Comparison of ENCODE assay signal across 8 mouse cellular contexts in the genomic region with DNA sequence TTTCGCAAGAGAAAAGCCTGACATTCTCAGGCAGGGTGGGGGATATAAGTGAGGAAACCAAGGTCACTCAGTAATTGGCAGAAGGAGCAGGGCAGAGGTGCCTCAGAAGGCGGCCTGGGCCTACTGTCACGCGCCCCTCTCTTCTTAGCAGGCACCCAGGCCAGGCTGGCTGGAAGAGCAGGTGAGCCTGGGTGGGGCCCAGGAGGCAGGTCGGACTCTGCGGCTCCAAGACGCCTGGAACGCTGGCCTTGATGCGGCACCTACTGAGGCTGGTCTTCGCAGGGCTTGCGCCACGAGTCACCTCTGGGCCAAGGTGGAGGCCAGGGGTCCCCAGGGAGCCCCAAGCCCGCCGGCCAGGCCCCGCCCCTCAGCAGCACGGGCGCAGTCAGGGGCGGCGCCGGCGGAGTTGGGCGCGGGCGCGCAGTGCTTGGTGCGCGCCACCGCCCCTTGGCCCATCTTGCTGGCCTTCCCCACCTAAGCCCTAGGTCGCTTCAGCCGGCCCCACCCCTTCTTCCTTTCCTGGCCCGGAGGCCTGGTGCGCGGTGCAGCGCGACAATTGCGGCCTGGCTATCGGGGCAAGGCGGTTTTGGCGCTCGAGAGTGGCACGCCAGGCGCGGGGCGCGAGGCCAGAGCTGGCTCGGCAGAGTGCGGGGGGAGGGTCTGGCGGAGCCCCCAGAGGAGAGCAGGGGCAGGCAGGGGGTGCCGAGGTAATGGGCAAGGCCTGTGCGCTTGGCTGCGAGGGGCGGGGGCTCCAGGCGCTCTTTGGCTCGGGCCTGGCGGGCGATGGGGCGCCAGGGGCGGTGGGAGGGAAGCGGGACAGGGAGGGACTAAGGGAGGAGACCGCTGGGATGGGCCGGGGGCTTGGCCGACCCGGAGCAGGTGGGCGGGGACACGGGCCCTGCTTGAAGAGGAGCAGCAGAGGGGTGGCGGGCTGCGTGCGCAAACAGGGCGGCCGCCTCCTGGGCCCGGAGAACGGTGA. TPM values are rescaled to one million over a fixed set of nuclear protein-coding genes. Genes with fewer than 3 reads are reported as not detected.
DNase-seq lines count a peak whose midpoint lies in the region; ATAC-seq and TF ChIP-seq lines count a peak whose summit lies in the region.

A gene (plus strand): TSS at position 552 of the 979 bp plus-strand sequence.

- peak within 1 kb of the TSS; percentile 59 for H3K4me2 ChIP-seq in hindbrain, embryonic 14.5 days (replicated peaks)
- peak within 1 kb of the TSS; percentile 67 for H3K4me2 ChIP-seq in limb, embryonic 13.5 days (replicated peaks)
- H3K4me2 ChIP-seq in midbrain, embryonic 15.5 days, result peak within 1 kb of the TSS; percentile 75

- H3K9ac ChIP-seq in hindbrain, embryonic 14.5 days, result peak within 1 kb of the TSS; percentile 71
- peak within 1 kb of the TSS; percentile 71 for H3K9ac ChIP-seq in limb, embryonic 13.5 days
- peak within 1 kb of the TSS; percentile 65 for H3K9ac ChIP-seq in midbrain, embryonic 15.5 days

- H3K36me3 ChIP-seq in hindbrain, embryonic 14.5 days (replicated peaks; ENCODE audit: control insufficient read depth, insufficient read depth), result no peaks in the 10 kb centered on the region
- H3K36me3 ChIP-seq in limb, embryonic 13.5 days, result peaks cover 8% of the 10 kb centered on the region; the same call in 1 of the 2 replicates
- H3K36me3 ChIP-seq in midbrain, embryonic 15.5 days (replicated peaks), result no peaks in the 10 kb centered on the region
- H3K36me3 ChIP-seq in testis, adult 2 months (ENCODE audit: control insufficient read depth, insufficient read depth, low read length), result no peaks in the 10 kb centered on the region

- TF ChIP-seq POLR2A in testis, adult 2 months (IDR thresholded peaks at IDR 0.05; ENCODE audit: control insufficient read depth, low read depth, low read length), result no peak

- peaks cover 11% of the 10 kb centered on the region; the same call in 1 of the 2 replicates for H3K4me1 ChIP-seq in hindbrain, embryonic 14.5 days (replicated peaks; ENCODE audit: control insufficient read depth, insufficient read depth, low read length)
- H3K4me1 ChIP-seq in limb, embryonic 13.5 days, result 0 out of 2 replicates have a peak, but pooled peaks cover 4% of the 10 kb centered on the region
- no peaks in the 10 kb centered on the region for H3K4me1 ChIP-seq in midbrain, embryonic 15.5 days
- H3K4me1 ChIP-seq in testis, adult 2 months (ENCODE audit: control insufficient read depth, insufficient read depth, low read length), result peaks cover 4% of the 10 kb centered on the region; the same call in 1 of the 2 replicates

- DNase-seq in adrenal gland, postnatal 10 days, result peak; percentile 69
- peak; percentile 45 to 52 for DNase-seq in cerebellum, postnatal 25 days
- DNase-seq in gastrocnemius, adult 18-20 months (ENCODE audit: low spot score), result peak; percentile 25
- DNase-seq in hindbrain, embryonic 14.5 days (ENCODE audit: low spot score), result peak; percentile 28
- no peak for DNase-seq in thymus, postnatal 10 days (ENCODE audit: low spot score in 2 of 2)

- H3K4me3 ChIP-seq in hindbrain, embryonic 14.5 days (replicated peaks; ENCODE audit: low read length), result peak within 1 kb of the TSS; percentile 49
- H3K4me3 ChIP-seq in limb, embryonic 13.5 days, result peak within 1 kb of the TSS; percentile 53
- peak within 1 kb of the TSS; percentile 54 for H3K4me3 ChIP-seq in midbrain, embryonic 15.5 days
- H3K4me3 ChIP-seq in testis, adult 2 months (ENCODE audit: control insufficient read depth, low read depth, low read length), result peak within 1 kb of the TSS; percentile 75

- H3K27me3 ChIP-seq in hindbrain, embryonic 14.5 days (ENCODE audit: control insufficient read depth, insufficient read depth, low read length), result no peaks in the 10 kb centered on the region
- H3K27me3 ChIP-seq in limb, embryonic 13.5 days, result peaks cover 22% of the 10 kb centered on the region; the same call in 1 of the 2 replicates
- H3K27me3 ChIP-seq in midbrain, embryonic 15.5 days (replicated peaks), result no peaks in the 10 kb centered on the region
- H3K27me3 ChIP-seq in testis, adult 2 months (ENCODE audit: control insufficient read depth, insufficient read depth, low read length), result no peaks in the 10 kb centered on the region

- 19% methylated on average over 64 of the region's 72 CpGs for WGBS in hindbrain, embryonic 14.5 days
- WGBS in limb, embryonic 13.5 days, result 22% methylated on average over 57 of the region's 72 CpGs
- 29% methylated on average over 70 of the region's 72 CpGs for WGBS in midbrain, embryonic 15.5 days

- peak within 1 kb of the TSS; percentile 60 for H3K27ac ChIP-seq in hindbrain, embryonic 14.5 days
- peak within 1 kb of the TSS; percentile 15; the same call in 1 of the 2 replicates for H3K27ac ChIP-seq in limb, embryonic 13.5 days
- H3K27ac ChIP-seq in midbrain, embryonic 15.5 days, result peak within 1 kb of the TSS; percentile 79
- peak within 1 kb of the TSS; percentile 21; the same call in 1 of the 2 replicates for H3K27ac ChIP-seq in testis, adult 2 months (ENCODE audit: control insufficient read depth, insufficient read depth, low read depth, low read length)

- no peaks in the 10 kb centered on the region for H3K9me3 ChIP-seq in hindbrain, embryonic 14.5 days (ENCODE audit: control insufficient read depth, low read length)
- H3K9me3 ChIP-seq in limb, embryonic 13.5 days, result no peaks in the 10 kb centered on the region
- no peaks in the 10 kb centered on the region for H3K9me3 ChIP-seq in midbrain, embryonic 15.5 days

- no peak for TF ChIP-seq CTCF in testis, adult 2 months (IDR thresholded peaks at IDR 0.05; ENCODE audit: control insufficient read depth, insufficient read depth, insufficient replicate concordance, low read depth, low read length)

- ATAC-seq in hindbrain, embryonic 14.5 days (ENCODE audit: low FRiP score), result peak; percentile 86
- ATAC-seq in limb, embryonic 13.5 days (ENCODE audit: low FRiP score, low read depth), result peak; percentile 96
- peak; percentile 91 for ATAC-seq in midbrain, embryonic 15.5 days (replicated peaks)

RNA-seq across cellular contexts. Expression of the gene that starts here (rescaled TPM):
- total RNA-seq in adrenal gland, postnatal 10 days (2021), result 10 to 100 TPM; 25.9 to 31.0 TPM
- total RNA-seq in gastrocnemius, adult 18-20 months (2021), result 1 to 10 TPM; 1.9 to 2.9 TPM
- 12.9 and 14.9 TPM in 2 replicates for polyA plus RNA-seq in hindbrain, embryonic 14.5 days (2014; fragmentation: Nextera tagmentation; extraction: Ambion mirVana)
- polyA plus RNA-seq in limb, embryonic 13.5 days (2015; fragmentation: Nextera tagmentation; extraction: Ambion mirVana), result 11.6 and 13.0 TPM in 2 replicates
- 16.3 and 17.3 TPM in 2 replicates for polyA plus RNA-seq in midbrain, embryonic 15.5 days (2015; fragmentation: Nextera tagmentation; extraction: Ambion mirVana)
- polyA plus RNA-seq in testis, adult 2 months (2012; rRNA removed), result 1.8 TPM in 2 replicates

Comparison
In these comparisons a context has a peak if more than half of its experiments do, and no peak if none do; other contexts are left out.
1. RNA of the gene that starts here (total RNA-seq): 25.9 to 31.0 TPM in adrenal gland, postnatal 10 days; 1.9 to 2.9 TPM in gastrocnemius, adult 18-20 months; every median in the first group is over 4 times any median in the second.
2. DNase-seq: peak in adrenal gland, postnatal 10 days (single experiment), cerebellum, postnatal 25 days (2 of 2), gastrocnemius, adult 18-20 months (single experiment) and hindbrain, embryonic 14.5 days (single experiment); none in thymus, postnatal 10 days (0 of 2).
3. H3K27ac ChIP-seq: peak in every context shown above with its lines; median percentile 79 in midbrain, embryonic 15.5 days; 60 in hindbrain, embryonic 14.5 days; 21 in testis, adult 2 months; 15 in limb, embryonic 13.5 days.
4. Peak in every context shown above with its lines, with median percentiles within 50 percentile points of each other: ATAC-seq, H3K4me2 ChIP-seq, H3K4me3 ChIP-seq and H3K9ac ChIP-seq.